Mouse (Mus musculus) stomach, embryonic 15.5 days (tissue): ENCODE data around the gene Auts2. TPM values are rescaled to one million over a fixed set of nuclear protein-coding genes. Genes with fewer than 3 reads are reported as not detected.

Source experiments
- ATAC-seq: fragments of 200-750 bp; cut with Nextera tagmentation; 2 replicates; pipeline ENCODE4 v1.8.0; 2017; ENCODE audit warnings: low read depth, moderate number of reproducible peaks, moderate TSS enrichment; ENCODE audit not compliant: insufficient read depth, low FRiP score
- H3K27ac ChIP-seq: fragments of 300-500 bp; sonication (generic); 2 replicates; pipeline ENCODE4 v1.5.1; 2015; ENCODE audit warnings: mild to moderate bottlenecking, inconsistent platforms
- H3K27me3 ChIP-seq: fragments of 300-500 bp; sonication (generic); replicated peaks from 2 replicates; pipeline ENCODE4 v1.6.1; 2015; ENCODE audit warnings: inconsistent platforms
- H3K36me3 ChIP-seq: fragments of 300-500 bp; sonication (generic); 2 replicates; pipeline ENCODE4 v1.6.1; 2015; ENCODE audit warnings: inconsistent platforms
- H3K4me1 ChIP-seq: fragments of 300-500 bp; sonication (generic); 2 replicates; pipeline ENCODE4 v1.6.1; 2015; ENCODE audit warnings: inconsistent platforms
- H3K4me2 ChIP-seq: fragments of 300-500 bp; sonication (generic); 2 replicates; pipeline ENCODE4 v1.6.1; 2015; ENCODE audit warnings: mild to moderate bottlenecking, inconsistent platforms
- H3K4me3 ChIP-seq: fragments of 300-500 bp; sonication (generic); replicated peaks from 2 replicates; pipeline ENCODE4 v1.5.1; 2015; ENCODE audit warnings: inconsistent platforms
- H3K9ac ChIP-seq: fragments of 300-500 bp; sonication (generic); 2 replicates; pipeline ENCODE4 v1.6.1; 2015; ENCODE audit warnings: inconsistent platforms
- H3K9me3 ChIP-seq: fragments of 300-500 bp; sonication (generic); 2 replicates; pipeline ENCODE4 v1.6.1; 2016; ENCODE audit warnings: inconsistent platforms
- WGBS: fragments of 180-500 bp; shearing (Covaris S2); methylation state at CpG from one replicate; pipeline ENCODE4 v1.1.7; 2015; 5-methylcytosine and 5-hydroxymethylcytosine counted together
- polyA plus RNA-seq: library from polyadenylated mRNA; unstranded; fragments of >200 nt; fragmentation: Nextera tagmentation; extraction: Ambion mirVana; gene quantifications from 2 replicates; pipeline ENCODE4 v1.2.1, GENCODE M21; 2015

Gene Auts2
- polyA plus RNA-seq, 1 experiment from 2014 or later = 25.5 TPM

GRCm38 (mm10) chr5:132400556-132400955 lies 142.6 kb downstream of the Auts2 start:
- Histone ChIP-seq H3K27ac (no peak overlapping the region), H3K36me3 (no peaks in the 10 kb centered on the region), H3K4me3 (no peak overlapping the region), H3K4me1 (peaks cover 11% of the 10 kb centered on the region; the same call in 1 of the 2 replicates), H3K9ac (no peak overlapping the region), H3K27me3 (no peaks in the 10 kb centered on the region), H3K9me3 (no peaks in the 10 kb centered on the region), H3K4me2 (no peak overlapping the region)
- no peak for ATAC-seq
- 63% methylated on average over 10 of the region's 10 CpGs for WGBS

GRCm38 (mm10) chr5:132399486-132399885 lies 143.7 kb downstream of the Auts2 start:
- H3K27me3 ChIP-seq = no peaks in the 10 kb centered on the region
- H3K9ac ChIP-seq = no peak overlapping the region
- H3K4me3 ChIP-seq = no peak overlapping the region
- no peak overlapping the region for H3K4me2 ChIP-seq
- no peak for ATAC-seq
- H3K9me3 ChIP-seq = no peaks in the 10 kb centered on the region
- WGBS = 53% methylated on average over 4 of the region's 4 CpGs
- peaks cover 13% of the 10 kb centered on the region; the same call in 1 of the 2 replicates for H3K4me1 ChIP-seq
- H3K27ac ChIP-seq = no peak overlapping the region
- no peaks in the 10 kb centered on the region for H3K36me3 ChIP-seq

DNA sequence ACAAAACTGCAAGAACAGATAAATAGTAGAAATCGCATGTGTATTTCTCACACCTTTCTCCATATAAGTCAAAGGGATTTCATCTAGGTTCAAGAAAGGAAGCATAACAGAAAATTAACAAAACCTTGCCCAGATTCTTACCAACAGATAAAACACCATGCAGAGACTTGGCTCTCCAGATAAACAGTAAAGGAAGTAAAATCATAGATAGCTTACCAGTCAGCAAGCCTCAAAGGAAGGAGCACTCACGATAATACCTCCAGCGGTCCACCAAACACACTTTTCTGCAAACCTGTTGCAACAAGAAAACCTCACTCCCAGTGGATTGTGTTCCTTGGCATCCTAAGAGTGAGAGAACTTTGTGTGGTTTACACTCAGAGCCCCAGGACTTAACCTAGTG lies 147.2 kb downstream of the Auts2 start:
- H3K4me3 ChIP-seq = no peak overlapping the region
- ATAC-seq = no peak
- WGBS = 86% methylated on average over 3 of the region's 3 CpGs
- no peaks in the 10 kb centered on the region for H3K36me3 ChIP-seq
- H3K27ac ChIP-seq = no peak overlapping the region
- no peak overlapping the region for H3K4me2 ChIP-seq
- H3K9ac ChIP-seq = no peak overlapping the region
- no peaks in the 10 kb centered on the region for H3K27me3 ChIP-seq
- no peaks in the 10 kb centered on the region for H3K9me3 ChIP-seq
- H3K4me1 ChIP-seq = peaks cover 17% of the 10 kb centered on the region; the same call in 1 of the 2 replicates

GRCm38 (mm10) chr5:132394800-132395575 lies 148.2 kb downstream of the Auts2 start:
- H3K4me1 ChIP-seq = peaks cover 17% of the 10 kb centered on the region; the same call in 1 of the 2 replicates
- no peak overlapping the region for H3K4me2 ChIP-seq
- no peak overlapping the region for H3K27ac ChIP-seq
- no peak overlapping the region for H3K9ac ChIP-seq
- no peaks in the 10 kb centered on the region for H3K27me3 ChIP-seq
- H3K36me3 ChIP-seq = no peaks in the 10 kb centered on the region
- ATAC-seq = peak; percentile 70
- H3K4me3 ChIP-seq = no peak overlapping the region
- WGBS = 49% methylated on average over 6 of the region's 6 CpGs
- no peaks in the 10 kb centered on the region for H3K9me3 ChIP-seq

DNA sequence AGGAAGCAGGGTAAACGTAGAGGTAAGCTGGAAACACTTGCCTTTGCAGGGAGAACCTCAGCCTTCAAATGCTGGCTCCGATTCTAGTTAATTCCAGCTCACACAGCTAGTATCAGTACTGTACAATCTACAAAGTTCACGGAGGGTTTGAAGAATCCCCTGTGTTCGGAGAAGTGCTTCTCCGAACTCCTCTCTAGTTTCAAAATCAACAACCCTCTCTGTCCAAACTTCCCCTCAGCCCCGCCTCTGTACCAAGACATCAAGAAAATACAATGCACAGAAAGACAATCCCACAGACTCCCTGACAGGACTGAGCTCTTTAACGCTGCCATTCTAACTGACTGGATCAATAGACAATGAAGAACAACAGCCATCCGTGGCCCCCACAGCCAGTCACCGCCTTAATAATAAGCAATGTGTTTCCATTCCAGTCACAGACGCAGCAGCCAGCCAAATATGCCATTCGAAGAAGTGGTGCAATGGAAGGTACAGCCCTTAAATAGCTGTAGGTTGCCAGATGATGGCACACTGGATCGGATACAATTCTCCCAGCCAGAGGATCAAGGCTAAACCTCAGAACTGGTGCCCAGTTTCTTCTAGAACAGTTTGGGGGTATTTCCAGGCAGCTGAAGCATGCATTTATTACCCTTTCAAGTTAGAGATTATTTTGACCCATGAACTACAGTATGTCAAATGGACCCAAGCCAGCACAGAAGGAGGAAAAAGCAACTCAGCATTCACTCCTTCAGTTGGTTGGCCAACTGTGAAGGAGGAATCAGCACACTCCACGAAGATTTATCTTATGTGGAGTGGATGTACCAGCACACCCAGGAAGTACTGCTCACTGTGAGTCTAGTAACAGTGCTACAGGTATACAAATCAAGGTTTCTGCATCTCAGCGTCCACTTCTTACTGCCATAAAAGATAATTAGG lies 151.0 kb downstream of the Auts2 start:
- H3K9ac ChIP-seq = no peak overlapping the region
- ATAC-seq = no peak
- H3K9me3 ChIP-seq = no peaks in the 10 kb centered on the region
- H3K4me1 ChIP-seq = 0 out of 2 replicates have a peak, but pooled peaks cover 7% of the 10 kb centered on the region
- no peaks in the 10 kb centered on the region for H3K27me3 ChIP-seq
- H3K27ac ChIP-seq = no peak overlapping the region
- 64% methylated on average over 14 of the region's 14 CpGs for WGBS
- no peaks in the 10 kb centered on the region for H3K36me3 ChIP-seq
- H3K4me2 ChIP-seq = no peak overlapping the region
- H3K4me3 ChIP-seq = no peak overlapping the region

- 77% methylated on average over 5 of the region's 5 CpGs for WGBS
- H3K27ac ChIP-seq = no peak overlapping the region
- H3K9ac ChIP-seq = no peak overlapping the region
- no peak for ATAC-seq
- H3K27me3 ChIP-seq = no peaks in the 10 kb centered on the region
- no peak overlapping the region for H3K4me2 ChIP-seq
- H3K36me3 ChIP-seq = no peaks in the 10 kb centered on the region
- H3K4me3 ChIP-seq = no peak overlapping the region
- 0 out of 2 replicates have a peak, but pooled peaks cover 4% of the 10 kb centered on the region for H3K4me1 ChIP-seq
- H3K9me3 ChIP-seq = no peaks in the 10 kb centered on the region
Observed at GRCm38 (mm10) chr5:132388746-132389145, 154.4 kb downstream of the Auts2 start.

DNA sequence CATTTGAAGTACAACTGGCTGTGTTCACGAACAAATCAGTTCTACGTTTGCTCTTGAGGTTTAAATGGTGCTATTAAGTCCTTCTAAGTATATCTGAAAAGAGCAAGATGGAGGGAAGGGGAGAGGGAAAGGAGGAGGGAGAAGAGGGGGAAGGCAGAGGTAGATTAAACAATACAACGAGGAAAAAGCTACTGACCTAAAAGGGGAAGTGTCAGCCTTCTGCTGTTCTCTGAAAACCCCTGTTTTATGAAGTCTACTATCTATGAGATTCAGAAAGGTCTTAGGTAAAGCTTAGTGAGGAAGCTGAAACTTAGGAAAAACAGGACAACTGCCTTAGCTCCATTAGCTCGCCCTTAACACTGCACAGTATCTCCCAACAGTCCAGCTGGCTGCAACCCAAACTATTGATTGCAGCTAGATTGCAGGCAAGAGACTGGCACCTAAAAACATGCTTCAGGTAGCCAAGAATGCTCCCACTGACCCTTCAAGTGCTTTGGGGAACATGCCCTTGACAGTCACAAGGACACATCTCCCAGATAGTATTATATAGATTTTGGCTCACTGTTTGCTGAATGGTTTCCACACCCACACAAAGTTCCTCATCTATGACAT lies 157.8 kb downstream of the Auts2 start:
- no peaks in the 10 kb centered on the region for H3K36me3 ChIP-seq
- H3K4me1 ChIP-seq = 0 out of 2 replicates have a peak, but pooled peaks cover 2% of the 10 kb centered on the region
- H3K9me3 ChIP-seq = no peaks in the 10 kb centered on the region
- H3K27ac ChIP-seq = no peak overlapping the region
- H3K4me3 ChIP-seq = no peak overlapping the region
- H3K27me3 ChIP-seq = no peaks in the 10 kb centered on the region
- no peak for ATAC-seq
- no peak overlapping the region for H3K9ac ChIP-seq
- WGBS = 43% methylated on average over 4 of the region's 4 CpGs
- H3K4me2 ChIP-seq = no peak overlapping the region

- H3K9me3 ChIP-seq = no peaks in the 10 kb centered on the region
- no peaks in the 10 kb centered on the region for H3K36me3 ChIP-seq
- no peak overlapping the region for H3K9ac ChIP-seq
- H3K4me1 ChIP-seq = 0 out of 2 replicates have a peak, but pooled peaks cover 3% of the 10 kb centered on the region
- no peak for ATAC-seq
- H3K27ac ChIP-seq = no peak overlapping the region
- H3K4me3 ChIP-seq = no peak overlapping the region
- WGBS = 43% methylated on average over 5 of the region's 5 CpGs
- H3K4me2 ChIP-seq = no peak overlapping the region
- no peaks in the 10 kb centered on the region for H3K27me3 ChIP-seq
Observed at GRCm38 (mm10) chr5:132380261-132380660, 162.9 kb downstream of the Auts2 start.

GRCm38 (mm10) chr5:132378977-132379376 lies 164.2 kb downstream of the Auts2 start:
- H3K27ac ChIP-seq = no peak overlapping the region
- H3K4me3 ChIP-seq = no peak overlapping the region
- WGBS = 67% methylated on average over 1 of the region's 1 CpGs
- H3K4me1 ChIP-seq = 0 out of 2 replicates have a peak, but pooled peaks cover 3% of the 10 kb centered on the region
- H3K9ac ChIP-seq = no peak overlapping the region
- no peak overlapping the region for H3K4me2 ChIP-seq
- no peak for ATAC-seq
- no peaks in the 10 kb centered on the region for H3K9me3 ChIP-seq
- H3K27me3 ChIP-seq = no peaks in the 10 kb centered on the region
- no peaks in the 10 kb centered on the region for H3K36me3 ChIP-seq

- ATAC-seq = no peak
- H3K4me1 ChIP-seq = no peaks in the 10 kb centered on the region
- H3K4me2 ChIP-seq = no peak overlapping the region
- H3K9me3 ChIP-seq = no peaks in the 10 kb centered on the region
- 79% methylated on average over 1 of the region's 1 CpGs for WGBS
- H3K4me3 ChIP-seq = no peak overlapping the region
- H3K27me3 ChIP-seq = no peaks in the 10 kb centered on the region
- no peak overlapping the region for H3K9ac ChIP-seq
- no peaks in the 10 kb centered on the region for H3K36me3 ChIP-seq
- H3K27ac ChIP-seq = no peak overlapping the region
Observed at GRCm38 (mm10) chr5:132375130-132375529, 168.0 kb downstream of the Auts2 start.

DNA sequence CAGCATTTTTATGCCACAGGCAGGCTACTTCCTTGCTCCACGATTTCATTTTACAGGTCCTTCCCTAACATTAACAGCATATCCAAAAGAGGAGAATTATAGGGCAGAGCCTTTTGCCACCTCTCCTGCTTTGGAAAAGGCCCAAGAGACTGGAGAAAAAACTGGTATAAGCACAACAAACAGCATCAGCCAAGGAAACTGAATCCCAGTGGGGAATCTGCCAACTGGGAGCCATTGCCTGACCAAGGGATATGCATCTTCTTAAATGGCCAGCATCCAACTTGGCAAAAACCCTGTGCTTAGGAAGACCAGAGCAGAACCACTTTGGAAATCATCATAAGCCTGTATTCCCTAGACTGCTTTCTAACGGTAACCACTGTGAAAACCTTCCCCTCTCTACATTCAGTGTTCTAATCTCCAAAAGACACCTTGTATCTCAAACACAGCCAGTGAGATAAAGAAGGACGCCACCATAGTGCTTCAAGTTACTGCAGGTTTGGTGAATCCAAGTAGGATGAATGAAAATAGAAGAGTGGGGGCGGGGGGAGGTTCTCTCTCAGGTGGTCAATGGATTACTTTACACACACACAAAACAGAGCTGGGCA lies 169.6 kb downstream of the Auts2 start:
- WGBS = 68% methylated on average over 4 of the region's 4 CpGs
- Histone ChIP-seq H3K4me2 (no peak overlapping the region), H3K27ac (no peak overlapping the region), H3K4me3 (no peak overlapping the region), H3K36me3 (no peaks in the 10 kb centered on the region), H3K9me3 (no peaks in the 10 kb centered on the region), H3K27me3 (no peaks in the 10 kb centered on the region), H3K9ac (no peak overlapping the region), H3K4me1 (peaks cover 7% of the 10 kb centered on the region)
- ATAC-seq = no peak
